Mouse (Mus musculus) liver, embryonic 14.5 days (tissue): ENCODE measurements around the gene Vmn1r3.
"Not testable (repeated sequence)": the region's sequence is repeated elsewhere in the genome, so short reads cannot be mapped to it uniquely, and the experiment has no call there.

Experiments used
- CTCF ChIP-seq: IDR thresholded peaks from 2 replicates; pipeline ENCODE4 v1.5.1; 2016; ENCODE audit warnings: antibody characterized with exemption, low read depth, control low read depth
- EP300 ChIP-seq: IDR thresholded peaks from 2 replicates; pipeline ENCODE4 v1.6.1; 2016; ENCODE audit warnings: antibody characterized with exemption, low read depth

GRCm38 (mm10) chr4:3164429-3164828 lies 20.7 kb downstream of the Vmn1r3 start:
- TF ChIP-seq CTCF, EP300: not testable (repeated sequence)
